Mouse (Mus musculus) kidney, embryonic 15.5 days (tissue): ENCODE measurements around the gene Neurl2. TPM values are rescaled to one million over a fixed set of nuclear protein-coding genes. Genes with fewer than 3 reads are reported as not detected.
A peak's percentile ranks its signal among the peaks of the same experiment; 100 is the strongest.

ENCODE experiments used
- ATAC-seq: fragments of 200-750 bp; cut with Nextera tagmentation; replicated peaks from 2 replicates; pipeline ENCODE4 v1.8.0; 2017; ENCODE audit warnings: moderate TSS enrichment; ENCODE audit not compliant: low FRiP score
- H3K27ac ChIP-seq: fragments of 300-500 bp; sonication (generic); 2 replicates; pipeline ENCODE4 v1.5.1; 2015; ENCODE audit warnings: mild to moderate bottlenecking, inconsistent platforms
- H3K27me3 ChIP-seq: fragments of 300-500 bp; sonication (generic); 2 replicates; pipeline ENCODE4 v1.6.1; 2015; ENCODE audit warnings: inconsistent platforms
- H3K36me3 ChIP-seq: fragments of 300-500 bp; sonication (generic); 2 replicates; pipeline ENCODE4 v1.6.1; 2015; ENCODE audit warnings: inconsistent platforms
- H3K4me1 ChIP-seq: fragments of 300-500 bp; sonication (generic); 2 replicates; pipeline ENCODE4 v1.6.1; 2015; ENCODE audit warnings: inconsistent platforms
- H3K4me2 ChIP-seq: fragments of 300-500 bp; sonication (generic); 2 replicates; pipeline ENCODE4 v1.6.1; 2015; ENCODE audit warnings: moderate library complexity, mild to moderate bottlenecking, inconsistent platforms
- H3K4me3 ChIP-seq: fragments of 300-500 bp; sonication (generic); replicated peaks from 2 replicates; pipeline ENCODE4 v1.5.1; 2015; ENCODE audit warnings: mild to moderate bottlenecking, inconsistent platforms
- H3K9ac ChIP-seq: fragments of 300-500 bp; sonication (generic); 2 replicates; pipeline ENCODE4 v1.6.1; 2015; ENCODE audit warnings: mild to moderate bottlenecking, inconsistent platforms
- H3K9me3 ChIP-seq: fragments of 300-500 bp; sonication (generic); replicated peaks from 2 replicates; pipeline ENCODE4 v1.6.1; 2016; ENCODE audit warnings: inconsistent platforms
- WGBS: fragments of 180-500 bp; shearing (Covaris S2); methylation state at CpG from one replicate; pipeline ENCODE4 v1.1.7; 2015; ENCODE audit warnings: mixed read lengths; 5-methylcytosine and 5-hydroxymethylcytosine counted together
- polyA plus RNA-seq: library from polyadenylated mRNA; unstranded; fragments of >200 nt; fragmentation: Nextera tagmentation; extraction: Ambion mirVana; gene quantifications from 2 replicates; pipeline ENCODE4 v1.2.1, GENCODE M21; 2015

Gene Neurl2
- polyA plus RNA-seq, 1 experiment from 2014 or later = 8.9 TPM

- Histone ChIP-seq H3K9me3 (no peaks in the 10 kb centered on the region), H3K4me3 (no peak within 1 kb of the TSS), H3K4me1 (peaks cover 18% of the 10 kb centered on the region), H3K36me3 (peaks cover 48% of the 10 kb centered on the region), H3K9ac (no peak within 1 kb of the TSS), H3K27me3 (no peaks in the 10 kb centered on the region), H3K4me2 (no peak within 1 kb of the TSS), H3K27ac (no peak within 1 kb of the TSS)
- 92% methylated on average over 6 of the region's 6 CpGs for WGBS
- no peak for ATAC-seq
These were observed 4.8 kb downstream of the Neurl2 start, which contains the start of gene Spata25 for GRCm38 (mm10) chr2:164828437-164828836. Gene Spata25 (minus strand): TSS chr2:164828537.

DNA sequence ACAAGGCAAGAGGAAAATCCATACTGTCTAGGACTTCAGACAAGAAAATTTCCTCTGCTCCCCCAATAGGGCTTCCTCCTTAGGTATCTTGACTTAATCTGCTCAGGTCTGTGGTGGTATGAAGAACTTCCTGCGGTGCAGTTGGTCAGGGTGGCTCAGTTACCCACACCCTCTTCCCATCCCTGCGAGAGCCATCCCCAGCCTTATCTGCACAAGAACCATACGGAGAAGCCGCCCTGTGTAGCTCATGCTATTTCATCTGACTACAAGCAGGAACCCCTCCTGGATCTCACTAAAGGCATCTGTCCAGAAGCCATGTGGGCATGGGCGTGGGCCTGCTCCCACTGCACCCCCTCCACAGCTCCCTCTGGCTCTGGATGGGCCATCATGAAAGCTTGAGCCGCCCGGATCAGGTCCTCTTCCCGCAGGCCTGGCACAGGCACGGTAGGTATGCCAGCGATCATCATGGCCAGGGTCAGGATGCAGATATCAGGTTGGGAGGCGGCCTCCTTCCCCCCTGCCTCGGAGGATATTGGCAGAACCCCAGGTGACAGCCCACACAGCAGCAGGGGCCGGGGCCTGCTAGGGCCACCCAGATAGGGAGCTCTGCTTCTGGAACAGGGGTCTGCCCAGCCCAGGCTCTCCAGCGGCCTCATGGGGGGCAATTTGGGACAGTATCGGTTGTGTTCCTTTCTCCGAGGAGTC lies 6.0 kb downstream of the Neurl2 start:
- Histone ChIP-seq H3K9ac (no peak overlapping the region), H3K4me1 (peaks cover 16% of the 10 kb centered on the region), H3K27me3 (no peaks in the 10 kb centered on the region), H3K4me2 (no peak overlapping the region), H3K27ac (no peak overlapping the region), H3K4me3 (no peak overlapping the region), H3K36me3 (peaks cover 48% of the 10 kb centered on the region), H3K9me3 (no peaks in the 10 kb centered on the region)
- ATAC-seq = no peak
- WGBS = 87% methylated on average over 16 of the region's 16 CpGs

DNA sequence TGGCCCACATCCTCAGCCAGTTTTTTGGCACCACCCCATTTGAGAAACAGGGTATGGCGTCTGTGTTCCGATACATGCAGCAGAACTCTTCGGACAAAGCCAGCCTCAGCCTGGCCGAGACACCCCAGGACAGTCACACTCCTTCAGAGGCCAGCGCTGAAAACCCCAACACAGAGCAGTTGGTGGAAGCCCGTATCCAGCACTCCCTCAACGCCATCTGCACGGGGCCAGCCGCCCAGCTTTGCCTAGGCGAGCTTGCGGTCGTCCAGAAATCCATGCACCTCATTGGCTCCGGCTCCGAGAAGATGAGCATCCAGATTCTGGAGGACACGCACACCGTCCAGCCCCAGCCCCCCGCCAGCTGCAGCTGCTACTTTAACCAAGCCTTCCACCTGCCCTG lies 7.7 kb downstream of the Neurl2 start:
- peaks cover 17% of the 10 kb centered on the region for H3K4me1 ChIP-seq
- 96% methylated on average over 17 of the region's 17 CpGs for WGBS
- no peak overlapping the region for H3K27ac ChIP-seq
- H3K4me3 ChIP-seq = no peak overlapping the region
- no peaks in the 10 kb centered on the region for H3K27me3 ChIP-seq
- H3K4me2 ChIP-seq = no peak overlapping the region
- no peaks in the 10 kb centered on the region for H3K9me3 ChIP-seq
- no peak for ATAC-seq
- H3K9ac ChIP-seq = no peak overlapping the region
- peaks cover 59% of the 10 kb centered on the region for H3K36me3 ChIP-seq

GRCm38 (mm10) chr2:164823969-164824368 lies 9.3 kb downstream of the Neurl2 start:
- peak overlapping the region; percentile 57 for H3K4me2 ChIP-seq
- peak overlapping the region; percentile 87; the same call in 1 of the 2 replicates for H3K4me3 ChIP-seq
- peaks cover 17% of the 10 kb centered on the region for H3K4me1 ChIP-seq
- H3K27ac ChIP-seq = no peak overlapping the region
- WGBS = 84% methylated on average over 4 of the region's 4 CpGs
- H3K27me3 ChIP-seq = no peaks in the 10 kb centered on the region
- H3K36me3 ChIP-seq = peaks cover 60% of the 10 kb centered on the region
- no peak for ATAC-seq
- H3K9ac ChIP-seq = no peak overlapping the region
- H3K9me3 ChIP-seq = no peaks in the 10 kb centered on the region

- Histone ChIP-seq H3K36me3 (peaks cover 53% of the 10 kb centered on the region), H3K4me2 (peak overlapping the region; percentile 57), H3K9ac (peak overlapping the region; percentile 61), H3K27me3 (no peaks in the 10 kb centered on the region), H3K9me3 (no peaks in the 10 kb centered on the region), H3K4me1 (peaks cover 17% of the 10 kb centered on the region), H3K4me3 (peak overlapping the region; percentile 87), H3K27ac (peak overlapping the region; percentile 86)
- 3% methylated on average over 10 of the region's 10 CpGs for WGBS
- ATAC-seq = peak; percentile 72
These were observed 10.1 kb downstream of the Neurl2 start for GRCm38 (mm10) chr2:164823181-164823585.

DNA sequence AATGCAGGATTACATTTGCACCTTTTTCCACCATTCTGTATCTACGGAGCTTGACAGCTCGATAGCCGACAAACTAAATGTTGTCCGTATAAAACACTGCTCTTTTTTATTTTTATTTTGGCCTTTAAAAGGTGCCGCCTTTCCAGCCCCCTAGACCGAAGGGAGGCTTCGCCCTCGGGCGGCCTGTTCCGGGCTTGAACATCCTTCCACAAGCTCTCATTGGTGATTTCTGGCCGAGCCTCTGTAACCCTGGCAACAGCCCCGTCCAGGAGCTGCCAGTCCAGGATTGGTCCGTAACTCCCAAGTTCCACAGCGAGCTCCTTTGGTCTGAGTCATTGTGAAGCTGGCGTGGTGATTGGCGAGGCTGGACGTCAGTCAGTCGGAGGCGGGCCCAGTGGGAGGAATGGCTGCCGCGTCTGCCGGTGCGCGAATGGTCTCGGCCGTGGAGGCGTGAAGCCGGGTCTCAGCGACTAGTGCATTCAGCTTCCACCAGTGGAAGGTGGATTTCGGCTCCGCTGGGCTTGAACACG lies 10.6 kb downstream of the Neurl2 start, which contains the start of gene Zswim1:
Zswim1 (plus strand) TSS at position 51 of the 530 bp plus-strand sequence.
- Histone ChIP-seq H3K4me1 (peaks cover 21% of the 10 kb centered on the region), H3K4me3 (peak within 1 kb of the TSS; percentile 87), H3K27ac (peak within 1 kb of the TSS; percentile 86), H3K9ac (peak within 1 kb of the TSS; percentile 61), H3K36me3 (peaks cover 48% of the 10 kb centered on the region), H3K27me3 (no peaks in the 10 kb centered on the region), H3K4me2 (peak within 1 kb of the TSS; percentile 57), H3K9me3 (no peaks in the 10 kb centered on the region)
- peak; percentile 99 for ATAC-seq
- under 1% methylated on average over 32 of the region's 32 CpGs for WGBS

- Histone ChIP-seq H3K4me1 (peaks cover 24% of the 10 kb centered on the region), H3K4me3 (no peak overlapping the region), H3K27me3 (no peaks in the 10 kb centered on the region), H3K9ac (no peak overlapping the region), H3K9me3 (no peaks in the 10 kb centered on the region), H3K36me3 (peaks cover 31% of the 10 kb centered on the region), H3K27ac (no peak overlapping the region), H3K4me2 (no peak overlapping the region)
- no peak for ATAC-seq
- 85% methylated on average over 6 of the region's 6 CpGs for WGBS
These were observed 12.2 kb downstream of the Neurl2 start for GRCm38 (mm10) chr2:164821060-164821459.

DNA sequence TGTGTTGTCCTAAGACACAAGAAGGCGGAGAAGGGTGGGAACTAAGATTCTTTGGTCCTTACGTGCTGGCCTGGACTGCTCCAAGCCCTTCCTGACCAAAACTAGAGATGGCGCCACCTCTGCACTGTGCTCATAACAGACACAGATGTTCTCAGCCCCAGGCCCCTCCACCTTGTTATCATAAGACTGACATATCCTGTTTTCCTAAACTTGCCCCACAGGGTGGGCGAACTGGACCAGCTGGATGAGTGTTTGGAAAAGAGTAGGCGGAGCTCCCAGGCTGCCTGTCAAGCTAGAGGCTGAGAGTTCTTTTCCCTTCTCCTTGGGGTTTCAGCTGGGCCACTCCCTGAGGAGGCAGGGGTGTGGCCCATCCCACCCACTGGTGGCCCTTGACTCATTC lies 15.6 kb downstream of the Neurl2 start:
- 60% methylated on average over 5 of the region's 5 CpGs for WGBS

GRCm38 (mm10) chr2:164817206-164817605 lies 16.1 kb downstream of the Neurl2 start:
- no peak overlapping the region for H3K4me2 ChIP-seq
- ATAC-seq = no peak
- no peak overlapping the region for H3K27ac ChIP-seq
- H3K27me3 ChIP-seq = no peaks in the 10 kb centered on the region
- 83% methylated on average over 6 of the region's 6 CpGs for WGBS
- H3K9me3 ChIP-seq = no peaks in the 10 kb centered on the region
- peaks cover 21% of the 10 kb centered on the region for H3K36me3 ChIP-seq
- H3K4me3 ChIP-seq = no peak overlapping the region
- no peak overlapping the region for H3K9ac ChIP-seq
- H3K4me1 ChIP-seq = peaks cover 9% of the 10 kb centered on the region

More for the DNA sequence above, 15.6 kb downstream of the Neurl2 start:
- Histone ChIP-seq H3K9ac (no peak overlapping the region), H3K4me1 (peaks cover 13% of the 10 kb centered on the region), H3K27me3 (no peaks in the 10 kb centered on the region), H3K4me2 (no peak overlapping the region), H3K27ac (no peak overlapping the region), H3K9me3 (no peaks in the 10 kb centered on the region), H3K4me3 (no peak overlapping the region), H3K36me3 (peaks cover 17% of the 10 kb centered on the region)
- no peak for ATAC-seq

GRCm38 (mm10) chr2:164815821-164816220 lies 17.4 kb downstream of the Neurl2 start:
- H3K36me3 ChIP-seq = peaks cover 11% of the 10 kb centered on the region
- H3K4me3 ChIP-seq = no peak overlapping the region
- H3K4me2 ChIP-seq = no peak overlapping the region
- no peak for ATAC-seq
- H3K9ac ChIP-seq = no peak overlapping the region
- no peak overlapping the region for H3K27ac ChIP-seq
- no peaks in the 10 kb centered on the region for H3K27me3 ChIP-seq
- no peaks in the 10 kb centered on the region for H3K9me3 ChIP-seq
- H3K4me1 ChIP-seq = peaks cover 7% of the 10 kb centered on the region
- 91% methylated on average over 8 of the region's 8 CpGs for WGBS

- Histone ChIP-seq H3K27ac (no peak overlapping the region), H3K9ac (no peak overlapping the region), H3K4me1 (peaks cover 7% of the 10 kb centered on the region), H3K4me2 (no peak overlapping the region), H3K27me3 (no peaks in the 10 kb centered on the region), H3K36me3 (peaks cover 11% of the 10 kb centered on the region; the same call in 1 of the 2 replicates), H3K9me3 (no peaks in the 10 kb centered on the region), H3K4me3 (no peak overlapping the region)
- ATAC-seq = no peak
- 87% methylated on average over 5 of the region's 5 CpGs for WGBS
These were observed 17.9 kb downstream of the Neurl2 start for GRCm38 (mm10) chr2:164815348-164815747.

- Histone ChIP-seq H3K9ac (no peak overlapping the region), H3K4me2 (no peak overlapping the region), H3K27me3 (no peaks in the 10 kb centered on the region), H3K4me3 (no peak overlapping the region), H3K27ac (no peak overlapping the region), H3K4me1 (peaks cover 7% of the 10 kb centered on the region), H3K36me3 (peaks cover 13% of the 10 kb centered on the region; the same call in 1 of the 2 replicates), H3K9me3 (no peaks in the 10 kb centered on the region)
- ATAC-seq = no peak
- WGBS = 40% methylated on average over 2 of the region's 2 CpGs
These were observed 19.7 kb downstream of the Neurl2 start for GRCm38 (mm10) chr2:164813557-164813956.
